Mouse (Mus musculus) CH12.LX (cell line): ENCODE data around the gene Gm47959. TPM values are rescaled to one million over a fixed set of nuclear protein-coding genes. Genes with fewer than 3 reads are reported as not detected.

Source experiments
- DNase-seq: peaks from one replicate; pipeline ENCODE4 v3.0.0-alpha.2; 2013; ENCODE audit errors: extremely low read depth
- H3K27ac ChIP-seq: 2 replicates; pipeline ENCODE4 v1.5.1; 2012; ENCODE audit warnings: low read depth, mild to moderate bottlenecking, control low read depth, moderate library complexity; ENCODE audit not compliant: insufficient read depth
- H3K27me3 ChIP-seq: replicated peaks from 2 replicates; pipeline ENCODE3; 2012; ENCODE audit warnings: inconsistent platforms
- H3K36me3 ChIP-seq, 2 experiments: replicated peaks in 1 of 2; 2 replicates each; pipeline versions ENCODE3 to v1.6.1; 2012; ENCODE audit warnings: inconsistent platforms in 1 of 2, low read length in 1 of 2, mild to moderate bottlenecking in 1 of 2, mixed read lengths in 1 of 2, moderate library complexity in 1 of 2; ENCODE audit not compliant: control insufficient read depth in 1 of 2, insufficient read depth in 1 of 2
- H3K4me1 ChIP-seq, 2 experiments: 2 replicates each; pipeline ENCODE4 v1.6.1; 2012; ENCODE audit warnings: inconsistent platforms in 1 of 2, moderate library complexity in 1 of 2; ENCODE audit not compliant: insufficient read depth in 2 of 2, control insufficient read depth in 1 of 2
- H3K4me2 ChIP-seq: 2 replicates; pipeline ENCODE4 v1.6.1; 2012; ENCODE audit warnings: low read depth, mild to moderate bottlenecking, control low read depth; ENCODE audit not compliant: poor library complexity, insufficient read depth, severe bottlenecking
- H3K4me3 ChIP-seq, 3 experiments: fragments of 150-350 bp in 1 of 3; sonication (generic) in 1 of 3; replicated peaks in 1 of 3; 2 replicates each; pipeline versions ENCODE3 to v1.5.1; 2011 to 2012; ENCODE audit warnings: low read depth in 2 of 3, low read length in 2 of 3, mild to moderate bottlenecking in 2 of 3, moderate library complexity in 2 of 3, control low read depth in 1 of 3, improper control_type of control experiment in 1 of 3, inconsistent platforms in 1 of 3, mixed read lengths in 1 of 3; ENCODE audit not compliant: poor library complexity in 1 of 3
- H3K79me2 ChIP-seq: replicated peaks from 2 replicates; pipeline ENCODE4 v1.6.1; 2012; ENCODE audit warnings: mild to moderate bottlenecking, moderate library complexity; ENCODE audit not compliant: control insufficient read depth, poor library complexity, insufficient read depth, severe bottlenecking; ENCODE audit errors: extremely low read depth
- H3K9ac ChIP-seq: 2 replicates; pipeline ENCODE4 v1.6.1; 2012; ENCODE audit warnings: low read depth, mild to moderate bottlenecking, control low read depth, moderate library complexity; ENCODE audit not compliant: insufficient read depth
- H3K9me3 ChIP-seq: replicated peaks from 2 replicates; pipeline ENCODE3; 2012; ENCODE audit warnings: low read length, inconsistent platforms, mixed read lengths
- BHLHE40 ChIP-seq: IDR thresholded peaks from 2 replicates; pipeline ENCODE4 v1.6.1; 2011; ENCODE audit warnings: mild to moderate bottlenecking, low read depth, low read length, improper control_type of control experiment
- CHD1 ChIP-seq: IDR thresholded peaks from 2 replicates; pipeline ENCODE4 v1.6.1; 2012; ENCODE audit warnings: low read depth, low read length, improper control_type of control experiment, inconsistent platforms
- CTCF ChIP-seq, 2 experiments: IDR thresholded peaks in 1 of 2; conservative IDR thresholded peaks in 1 of 2; 2 replicates each; pipeline ENCODE4 v1.5.1; 2011 to 2012; ENCODE audit warnings: low read depth in 2 of 2, low read length in 2 of 2, improper control_type of control experiment in 1 of 2, inconsistent platforms in 1 of 2, mild to moderate bottlenecking in 1 of 2, moderate library complexity in 1 of 2
- EP300 ChIP-seq: IDR thresholded peaks from 2 replicates; pipeline ENCODE4 v1.6.1; 2011; ENCODE audit warnings: low read length, improper control_type of control experiment
- GABPA ChIP-seq: IDR thresholded peaks from 2 replicates; pipeline ENCODE4 v1.6.1; 2012; ENCODE audit warnings: low read depth, low read length, improper control_type of control experiment, inconsistent platforms; ENCODE audit not compliant: insufficient replicate concordance
- JUN ChIP-seq: IDR thresholded peaks from 2 replicates; pipeline ENCODE4 v1.6.1; 2011; ENCODE audit warnings: low read depth, mild to moderate bottlenecking, low read length, improper control_type of control experiment, moderate library complexity; ENCODE audit not compliant: insufficient read depth
- MAFK ChIP-seq: IDR thresholded peaks from 2 replicates; pipeline ENCODE4 v1.6.1; 2011; ENCODE audit warnings: low read length, improper control_type of control experiment; ENCODE audit not compliant: insufficient replicate concordance
- MAZ ChIP-seq: IDR thresholded peaks from 2 replicates; pipeline ENCODE4 v1.6.1; 2012; ENCODE audit warnings: low read depth, mild to moderate bottlenecking, inconsistent platforms, low read length, improper control_type of control experiment, moderate library complexity
- MXI1 ChIP-seq: IDR thresholded peaks from 2 replicates; pipeline ENCODE4 v1.6.1; 2011; ENCODE audit warnings: mild to moderate bottlenecking, low read depth, low read length, improper control_type of control experiment
- MYC ChIP-seq: IDR thresholded peaks from 2 replicates; pipeline ENCODE4 v1.6.1; 2011; ENCODE audit warnings: low read depth, mild to moderate bottlenecking, improper control_type of control experiment, low read length
- NRF1 ChIP-seq: IDR thresholded peaks from 2 replicates; pipeline ENCODE4 v1.6.1; 2014; ENCODE audit warnings: low read depth, mild to moderate bottlenecking, inconsistent platforms, low read length, improper control_type of control experiment, moderate library complexity
- POLR2AphosphoS2 ChIP-seq: IDR thresholded peaks from 2 replicates; pipeline ENCODE4 v1.6.1; 2011; ENCODE audit warnings: low read depth, low read length, improper control_type of control experiment
- RAD21 ChIP-seq: IDR thresholded peaks from 2 replicates; pipeline ENCODE4 v1.6.1; 2011; ENCODE audit warnings: low read depth, mild to moderate bottlenecking, low read length, improper control_type of control experiment, moderate library complexity
- SIN3A ChIP-seq: IDR thresholded peaks from 2 replicates; pipeline ENCODE4 v1.6.1; 2012; ENCODE audit warnings: low read length, improper control_type of control experiment, inconsistent platforms
- SMC3 ChIP-seq: IDR thresholded peaks from 2 replicates; pipeline ENCODE4 v1.6.1; 2011; ENCODE audit warnings: low read depth, low read length, improper control_type of control experiment
- UBTF ChIP-seq: IDR thresholded peaks from 2 replicates; pipeline ENCODE4 v1.6.1; 2012; ENCODE audit warnings: low read depth, mild to moderate bottlenecking, inconsistent platforms, low read length, improper control_type of control experiment, moderate library complexity
- ZC3H11A ChIP-seq: IDR thresholded peaks from 2 replicates; pipeline ENCODE4 v1.6.1; 2012; ENCODE audit warnings: low read depth, mild to moderate bottlenecking, inconsistent platforms, low read length, improper control_type of control experiment
- ZKSCAN1 ChIP-seq: IDR thresholded peaks from 2 replicates; pipeline ENCODE4 v1.6.1; 2012; ENCODE audit warnings: low read depth, inconsistent platforms, low read length, improper control_type of control experiment, borderline replicate concordance
- ZMIZ1 ChIP-seq: IDR thresholded peaks from 2 replicates; pipeline ENCODE4 v1.6.1; 2012; ENCODE audit warnings: low read depth, mild to moderate bottlenecking, inconsistent platforms, low read length, improper control_type of control experiment
- ZNF384 ChIP-seq: IDR thresholded peaks from 2 replicates; pipeline ENCODE4 v1.6.1; 2012; ENCODE audit warnings: low read depth, low read length, improper control_type of control experiment, inconsistent platforms
- dilution Hi-C: fragments of 300-500 bp; cut with MboI; formaldehyde crosslinking; loops from 2 replicates; pipeline ENCODE4 v1.14.3; 2020; ENCODE audit warnings: low sequenced_read_pairs; ENCODE audit not compliant: extremely low pct_unique_long_range_greater_than_20kb, extremely low pct_ligation_motif_present
- in situ Hi-C: fragments of 300-500 bp; cut with MboI; formaldehyde crosslinking; loops from 3 replicates; pipeline ENCODE4 v1.14.3; 2019; ENCODE audit warnings: low sequenced_read_pairs, low pct_ligation_motif_present, low pct_unique_long_range_greater_than_20kb, mixed read lengths
- polyA plus RNA-seq: library from polyadenylated mRNA; unstranded; fragments of >175 nt; gene quantifications from 2 replicates; pipeline ENCODE4 v1.2.1, GENCODE M21; 2012; ENCODE audit warnings: low read depth; ENCODE audit not compliant: insufficient read length
- total RNA-seq, 2 experiments: library from RNA; depleted of rRNA; stranded (reverse); fragments of 300-350 nt in 1 of 2; fragments of >200 nt in 1 of 2; gene quantifications; 2 replicates each; pipeline ENCODE4 v1.2.3; 2012 to 2014

The Gm47959 gene
- total and polyA plus RNA-seq, 3 experiments, result not detected

- in situ Hi-C loops (loop anchor here (5.0 kb wide), 1 partner anchor 185 kb away; no protein-coding TSS in a partner anchor), dilution Hi-C loops (no loop called here)
- no peaks in the 10 kb centered on the region for H3K27me3 ChIP-seq
- peak; percentile 80 for DNase-seq
- TF ChIP-seq MYC (peak; percentile 84), ZMIZ1 (no peak), ZKSCAN1 (no peak), SMC3 (peak; percentile 91), NRF1 (no peak), EP300 (no peak), CTCF (conservative IDR thresholded peaks at IDR 0.05 in 1 of 2, IDR thresholded peaks at IDR 0.05 in 1 of 2; ENCODE audit: low read depth in 2 of 2, low read length in 2 of 2) (peak; percentile 70 to 87), UBTF (no peak), POLR2AphosphoS2 (no peak), JUN (no peak), GABPA (no peak), BHLHE40 (no peak), CHD1 (no peak), SIN3A (peak; percentile 46; the same call in 1 of the 2 replicates), ZC3H11A (peak; percentile 79), MAFK (no peak), MXI1 (no peak), ZNF384 (no peak), RAD21 (peak; percentile 92)
- no peaks in the 10 kb centered on the region for H3K79me2 ChIP-seq
- H3K4me3 ChIP-seq, result no peak overlapping the region
- H3K27ac ChIP-seq, result no peak overlapping the region
- H3K9ac ChIP-seq, result no peak overlapping the region
- H3K4me2 ChIP-seq, result no peak overlapping the region
- H3K36me3 ChIP-seq, result no peaks in the 10 kb centered on the region
- H3K9me3 ChIP-seq, result peaks cover 7% of the 10 kb centered on the region
- peaks cover 0 to 11% of the 10 kb centered on the region in 2 experiments; a peak in 1 of 4 replicates for H3K4me1 ChIP-seq
These were observed 12.7 kb upstream of the Gm47959 start for GRCm38 (mm10) chr1:82987530-82988198.

DNA sequence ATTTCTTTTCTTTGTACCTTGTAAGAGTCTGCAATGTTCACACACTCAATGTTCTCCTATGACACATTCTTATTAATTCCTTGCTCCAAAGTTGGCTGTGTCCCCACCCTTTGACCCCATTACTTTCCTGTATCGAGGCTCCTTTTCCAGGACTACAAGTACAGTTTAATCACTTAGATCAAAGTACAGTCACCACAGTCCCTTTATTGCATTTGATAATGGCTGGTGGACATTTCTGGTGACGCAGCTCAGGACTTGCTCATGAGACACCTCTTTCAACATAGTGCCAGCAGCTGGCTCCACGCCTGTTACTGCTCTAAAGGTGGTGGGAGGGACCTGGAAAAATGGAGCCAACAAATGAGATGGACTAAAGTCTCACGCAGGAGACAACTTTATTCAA, 9.3 kb upstream of the Gm47959 start:
- dilution Hi-C loops (no loop called here), in situ Hi-C loops (no loop called here)
- no peaks in the 10 kb centered on the region for H3K27me3 ChIP-seq
- no peaks in the 10 kb centered on the region for H3K9me3 ChIP-seq
- no peak overlapping the region for H3K4me2 ChIP-seq
- no peak overlapping the region for H3K27ac ChIP-seq
- no peak for DNase-seq
- H3K4me1 ChIP-seq, result peaks cover 0 to 8% of the 10 kb centered on the region in 2 experiments; a peak in 1 of 4 replicates
- H3K9ac ChIP-seq, result no peak overlapping the region
- no peaks in the 10 kb centered on the region for H3K79me2 ChIP-seq
- no peak overlapping the region for H3K4me3 ChIP-seq
- no peak for TF ChIP-seq RAD21
- no peak for TF ChIP-seq CTCF (conservative IDR thresholded peaks at IDR 0.05 in 1 of 2, IDR thresholded peaks at IDR 0.05 in 1 of 2; ENCODE audit: low read depth in 2 of 2, low read length in 2 of 2)
- no peak for TF ChIP-seq MAZ
- TF ChIP-seq JUN, result no peak
- no peaks in the 10 kb centered on the region for H3K36me3 ChIP-seq
